Mouse (Mus musculus) heart, adult 2 months (tissue): ENCODE data around the gene Olfr372.

Source experiments
- CTCF ChIP-seq: fragments of 200-600 bp; IDR thresholded peaks from 2 replicates; pipeline ENCODE4 v1.8.1; 2022; ENCODE audit warnings: antibody characterized with exemption, mild to moderate bottlenecking, moderate library complexity
- EP300 ChIP-seq: fragments of 200-500 bp; IDR thresholded peaks from 2 replicates; pipeline ENCODE4 v1.6.1; 2011; ENCODE audit warnings: low read depth, low read length, control low read depth; ENCODE audit not compliant: insufficient read depth
- POLR2A ChIP-seq: fragments of 200-500 bp; IDR thresholded peaks from 2 replicates; pipeline ENCODE4 v1.6.1; 2011; ENCODE audit warnings: mild to moderate bottlenecking, low read depth, low read length, control low read depth; ENCODE audit not compliant: insufficient read depth

DNA sequence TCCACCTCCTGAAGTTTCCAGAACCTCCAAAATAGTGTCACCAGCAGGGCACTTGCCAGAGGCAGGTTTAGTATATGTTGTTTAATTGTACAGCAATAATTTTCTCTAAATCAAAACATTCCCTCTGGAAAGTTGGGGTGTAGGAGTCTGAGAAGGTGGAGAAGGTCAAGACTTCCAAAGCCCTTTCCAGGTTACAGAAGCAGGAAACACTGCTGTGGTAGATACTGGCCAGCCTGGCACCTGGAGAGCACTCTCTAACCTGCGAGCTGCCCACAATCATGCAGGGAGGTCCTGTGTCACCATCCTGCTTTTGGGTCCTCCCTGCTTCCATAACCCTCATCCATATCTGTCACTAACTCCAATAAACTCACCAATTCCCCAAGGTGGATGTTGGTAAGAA is 34.3 kb upstream of the Olfr372 start:
- TF ChIP-seq POLR2A: no peak
- TF ChIP-seq EP300: no peak
- no peak for TF ChIP-seq CTCF
